Mouse (Mus musculus) kidney, embryonic 15.5 days (tissue): ENCODE data around the gene Clcn6. TPM values are rescaled to one million over a fixed set of nuclear protein-coding genes. Genes with fewer than 3 reads are reported as not detected.

ENCODE experiments used
- ATAC-seq: fragments of 200-750 bp; cut with Nextera tagmentation; replicated peaks from 2 replicates; pipeline ENCODE4 v1.8.0; 2017; ENCODE audit warnings: moderate TSS enrichment; ENCODE audit not compliant: low FRiP score
- H3K27ac ChIP-seq: fragments of 300-500 bp; sonication (generic); 2 replicates; pipeline ENCODE4 v1.5.1; 2015; ENCODE audit warnings: mild to moderate bottlenecking, inconsistent platforms
- H3K27me3 ChIP-seq: fragments of 300-500 bp; sonication (generic); 2 replicates; pipeline ENCODE4 v1.6.1; 2015; ENCODE audit warnings: inconsistent platforms
- H3K36me3 ChIP-seq: fragments of 300-500 bp; sonication (generic); 2 replicates; pipeline ENCODE4 v1.6.1; 2015; ENCODE audit warnings: inconsistent platforms
- H3K4me1 ChIP-seq: fragments of 300-500 bp; sonication (generic); 2 replicates; pipeline ENCODE4 v1.6.1; 2015; ENCODE audit warnings: inconsistent platforms
- H3K4me2 ChIP-seq: fragments of 300-500 bp; sonication (generic); 2 replicates; pipeline ENCODE4 v1.6.1; 2015; ENCODE audit warnings: moderate library complexity, mild to moderate bottlenecking, inconsistent platforms
- H3K4me3 ChIP-seq: fragments of 300-500 bp; sonication (generic); replicated peaks from 2 replicates; pipeline ENCODE4 v1.5.1; 2015; ENCODE audit warnings: mild to moderate bottlenecking, inconsistent platforms
- H3K9ac ChIP-seq: fragments of 300-500 bp; sonication (generic); 2 replicates; pipeline ENCODE4 v1.6.1; 2015; ENCODE audit warnings: mild to moderate bottlenecking, inconsistent platforms
- H3K9me3 ChIP-seq: fragments of 300-500 bp; sonication (generic); replicated peaks from 2 replicates; pipeline ENCODE4 v1.6.1; 2016; ENCODE audit warnings: inconsistent platforms
- WGBS: fragments of 180-500 bp; shearing (Covaris S2); methylation state at CpG from one replicate; pipeline ENCODE4 v1.1.7; 2015; ENCODE audit warnings: mixed read lengths; 5-methylcytosine and 5-hydroxymethylcytosine counted together
- polyA plus RNA-seq: library from polyadenylated mRNA; unstranded; fragments of >200 nt; fragmentation: Nextera tagmentation; extraction: Ambion mirVana; gene quantifications from 2 replicates; pipeline ENCODE4 v1.2.1, GENCODE M21; 2015

The Clcn6 gene
- polyA plus RNA-seq, 1 experiment from 2014 or later, result 6.4 TPM

DNA sequence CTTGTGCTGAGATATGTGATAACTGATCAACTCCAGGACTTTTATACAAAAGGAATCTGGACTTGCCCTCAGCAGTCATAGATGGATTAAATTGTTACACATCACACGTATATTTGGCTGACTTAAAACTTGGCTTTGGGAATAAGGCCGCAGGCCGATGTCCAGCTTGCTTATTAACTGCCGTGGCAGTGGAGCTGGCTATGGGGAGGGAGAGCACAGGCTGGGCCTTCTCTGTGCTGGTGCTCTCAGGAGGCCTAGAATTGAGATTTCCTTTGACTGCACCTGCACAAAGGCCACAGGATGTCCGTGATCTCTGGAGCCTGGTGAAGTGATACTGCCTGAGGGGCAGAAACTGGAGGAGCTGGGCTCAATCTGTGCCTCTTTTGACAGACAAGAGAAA, 8.1 kb downstream of the Clcn6 start:
- 77% methylated on average over 5 of the region's 5 CpGs for WGBS
- H3K4me1 ChIP-seq, result no peaks in the 10 kb centered on the region
- H3K36me3 ChIP-seq, result peaks cover 57% of the 10 kb centered on the region
- no peak overlapping the region for H3K4me3 ChIP-seq
- H3K9me3 ChIP-seq, result no peaks in the 10 kb centered on the region
- no peaks in the 10 kb centered on the region for H3K27me3 ChIP-seq
- H3K9ac ChIP-seq, result no peak overlapping the region
- H3K27ac ChIP-seq, result no peak overlapping the region
- ATAC-seq, result no peak
- no peak overlapping the region for H3K4me2 ChIP-seq

- Histone ChIP-seq H3K27me3 (no peaks in the 10 kb centered on the region), H3K9me3 (no peaks in the 10 kb centered on the region), H3K4me3 (no peak overlapping the region), H3K4me1 (no peaks in the 10 kb centered on the region), H3K27ac (no peak overlapping the region), H3K4me2 (no peak overlapping the region), H3K9ac (no peak overlapping the region), H3K36me3 (peaks cover 62% of the 10 kb centered on the region)
- WGBS, result 95% methylated on average over 7 of the region's 7 CpGs
- no peak for ATAC-seq
Measured at GRCm38 (mm10) chr4:148029297-148029696, 9.3 kb downstream of the Clcn6 start.

GRCm38 (mm10) chr4:148024003-148024402, 14.6 kb downstream of the Clcn6 start:
- H3K36me3 ChIP-seq, result peaks cover 92% of the 10 kb centered on the region
- ATAC-seq, result no peak

GRCm38 (mm10) chr4:148018410-148018809, 20.2 kb downstream of the Clcn6 start:
- no peak overlapping the region for H3K9ac ChIP-seq
- H3K27me3 ChIP-seq, result no peaks in the 10 kb centered on the region
- no peaks in the 10 kb centered on the region for H3K9me3 ChIP-seq
- WGBS, result 86% methylated on average over 2 of the region's 2 CpGs
- H3K4me3 ChIP-seq, result no peak overlapping the region
- H3K4me1 ChIP-seq, result no peaks in the 10 kb centered on the region
- H3K4me2 ChIP-seq, result no peak overlapping the region
- H3K36me3 ChIP-seq, result peaks cover 96% of the 10 kb centered on the region
- no peak for ATAC-seq
- no peak overlapping the region for H3K27ac ChIP-seq

More at GRCm38 (mm10) chr4:148024003-148024402, 14.6 kb downstream of the Clcn6 start:
- Histone ChIP-seq H3K27ac (no peak overlapping the region), H3K9me3 (no peaks in the 10 kb centered on the region), H3K9ac (no peak overlapping the region), H3K27me3 (no peaks in the 10 kb centered on the region), H3K4me3 (no peak overlapping the region), H3K4me2 (no peak overlapping the region), H3K4me1 (no peaks in the 10 kb centered on the region)
- WGBS, result 90% methylated on average over 3 of the region's 3 CpGs

GRCm38 (mm10) chr4:148016981-148017380, 21.6 kb downstream of the Clcn6 start:
- Histone ChIP-seq H3K4me1 (no peaks in the 10 kb centered on the region), H3K27ac (no peak overlapping the region), H3K27me3 (no peaks in the 10 kb centered on the region), H3K9ac (no peak overlapping the region), H3K4me3 (no peak overlapping the region), H3K4me2 (no peak overlapping the region), H3K9me3 (no peaks in the 10 kb centered on the region), H3K36me3 (peaks cover 96% of the 10 kb centered on the region)
- no peak for ATAC-seq
- 74% methylated on average over 3 of the region's 3 CpGs for WGBS

- WGBS, result 84% methylated on average over 10 of the region's 10 CpGs
- no peak overlapping the region for H3K27ac ChIP-seq
- no peaks in the 10 kb centered on the region for H3K4me1 ChIP-seq
- no peak overlapping the region for H3K4me3 ChIP-seq
- H3K9ac ChIP-seq, result no peak overlapping the region
- H3K36me3 ChIP-seq, result peaks cover 98% of the 10 kb centered on the region
- no peak for ATAC-seq
- H3K9me3 ChIP-seq, result no peaks in the 10 kb centered on the region
- no peaks in the 10 kb centered on the region for H3K27me3 ChIP-seq
- no peak overlapping the region for H3K4me2 ChIP-seq
Measured at GRCm38 (mm10) chr4:148015418-148015817, 23.2 kb downstream of the Clcn6 start.

DNA sequence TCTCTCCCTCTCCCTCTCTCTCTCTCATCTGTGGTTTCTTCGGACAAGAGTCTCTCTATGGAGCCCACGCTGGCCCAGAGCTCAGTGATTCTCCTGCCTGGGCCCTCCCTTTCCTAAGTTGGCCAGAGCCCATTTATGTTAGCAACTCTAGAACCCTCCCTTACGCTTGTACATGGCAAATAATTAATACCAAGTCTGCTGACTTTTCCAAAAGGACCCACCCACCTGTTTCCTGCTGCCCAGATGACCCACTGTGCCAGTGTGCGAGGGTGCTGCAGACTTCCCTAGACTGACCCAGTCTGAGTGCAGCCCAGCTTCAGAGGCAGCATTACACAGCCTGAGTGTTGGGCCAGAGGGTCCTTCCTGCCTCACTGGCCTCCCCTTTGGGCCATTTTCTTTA, 26.4 kb downstream of the Clcn6 start:
- H3K4me2 ChIP-seq, result no peak overlapping the region
- no peaks in the 10 kb centered on the region for H3K9me3 ChIP-seq
- WGBS, result 91% methylated on average over 4 of the region's 4 CpGs
- H3K36me3 ChIP-seq, result peaks cover 100% of the 10 kb centered on the region
- no peak overlapping the region for H3K27ac ChIP-seq
- H3K4me1 ChIP-seq, result no peaks in the 10 kb centered on the region
- H3K27me3 ChIP-seq, result no peaks in the 10 kb centered on the region
- H3K4me3 ChIP-seq, result no peak overlapping the region
- ATAC-seq, result no peak
- no peak overlapping the region for H3K9ac ChIP-seq

- Histone ChIP-seq H3K4me3 (no peak overlapping the region), H3K27me3 (no peaks in the 10 kb centered on the region), H3K9me3 (no peaks in the 10 kb centered on the region), H3K36me3 (peaks cover 100% of the 10 kb centered on the region), H3K9ac (no peak overlapping the region), H3K4me2 (no peak overlapping the region), H3K27ac (no peak overlapping the region), H3K4me1 (no peaks in the 10 kb centered on the region)
- no peak for ATAC-seq
- 83% methylated on average over 3 of the region's 3 CpGs for WGBS
Measured at GRCm38 (mm10) chr4:148011332-148011731, 27.3 kb downstream of the Clcn6 start.

GRCm38 (mm10) chr4:148009641-148010040, 29.0 kb downstream of the Clcn6 start:
- no peaks in the 10 kb centered on the region for H3K27me3 ChIP-seq
- no peak overlapping the region for H3K9ac ChIP-seq
- H3K27ac ChIP-seq, result no peak overlapping the region
- H3K4me3 ChIP-seq, result no peak overlapping the region
- H3K4me2 ChIP-seq, result no peak overlapping the region
- 91% methylated on average over 2 of the region's 2 CpGs for WGBS
- peaks cover 99% of the 10 kb centered on the region for H3K36me3 ChIP-seq
- H3K9me3 ChIP-seq, result no peaks in the 10 kb centered on the region
- H3K4me1 ChIP-seq, result no peaks in the 10 kb centered on the region
- ATAC-seq, result no peak

GRCm38 (mm10) chr4:148008412-148008811, 30.2 kb downstream of the Clcn6 start:
- no peaks in the 10 kb centered on the region for H3K27me3 ChIP-seq
- no peak overlapping the region for H3K9ac ChIP-seq
- H3K27ac ChIP-seq, result no peak overlapping the region
- peaks cover 89% of the 10 kb centered on the region for H3K36me3 ChIP-seq
- ATAC-seq, result no peak
- 79% methylated on average over 4 of the region's 4 CpGs for WGBS
- no peaks in the 10 kb centered on the region for H3K9me3 ChIP-seq
- no peak overlapping the region for H3K4me2 ChIP-seq
- no peak overlapping the region for H3K4me3 ChIP-seq
- no peaks in the 10 kb centered on the region for H3K4me1 ChIP-seq

DNA sequence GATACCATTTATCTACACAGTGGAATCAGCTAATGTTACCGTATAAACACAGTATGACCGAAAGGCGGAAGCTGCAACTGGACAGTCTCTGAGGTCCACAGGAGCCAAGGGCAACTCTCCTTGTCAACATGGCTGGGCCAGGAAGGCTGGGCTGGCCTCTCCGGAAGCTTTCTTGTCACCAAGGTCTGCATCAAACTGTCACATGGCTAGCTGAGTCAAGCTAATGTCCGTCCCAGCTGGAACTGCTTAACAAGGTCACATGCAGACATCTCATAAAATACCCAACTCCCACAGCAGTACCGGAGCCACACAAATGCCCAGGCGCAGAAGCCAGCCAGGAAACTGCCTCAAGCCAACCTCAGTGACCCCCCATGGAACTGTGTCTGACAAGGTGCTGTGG, 34.3 kb downstream of the Clcn6 start:
- Histone ChIP-seq H3K4me3 (no peak overlapping the region), H3K4me2 (no peak overlapping the region), H3K27me3 (no peaks in the 10 kb centered on the region), H3K9ac (no peak overlapping the region), H3K9me3 (no peaks in the 10 kb centered on the region), H3K36me3 (peaks cover 48% of the 10 kb centered on the region), H3K4me1 (no peaks in the 10 kb centered on the region), H3K27ac (no peak overlapping the region)
- 57% methylated on average over 7 of the region's 7 CpGs for WGBS
- no peak for ATAC-seq

DNA sequence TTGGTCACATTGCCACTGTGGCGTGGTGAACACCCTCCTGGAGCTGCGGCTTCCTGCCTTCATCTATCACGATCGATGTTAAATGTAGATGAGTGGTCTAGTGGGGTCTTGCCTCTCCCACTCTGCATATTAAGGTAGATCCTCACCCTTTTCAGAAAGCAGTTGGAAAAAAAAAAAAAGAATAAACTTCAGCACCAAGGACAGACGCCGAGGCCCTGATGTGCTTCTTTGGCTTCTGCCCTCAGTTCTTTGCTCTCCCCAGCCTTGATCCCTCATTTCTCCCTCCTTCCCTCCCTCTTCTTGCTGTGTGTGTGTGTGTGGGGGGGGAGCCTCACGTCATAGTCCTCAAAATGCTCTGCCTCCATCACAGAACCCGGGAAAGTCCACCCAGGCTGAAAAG, 36.8 kb downstream of the Clcn6 start:
- no peak overlapping the region for H3K4me3 ChIP-seq
- no peaks in the 10 kb centered on the region for H3K9me3 ChIP-seq
- peaks cover 23% of the 10 kb centered on the region for H3K36me3 ChIP-seq
- ATAC-seq, result no peak
- H3K4me1 ChIP-seq, result no peaks in the 10 kb centered on the region
- no peak overlapping the region for H3K9ac ChIP-seq
- no peak overlapping the region for H3K4me2 ChIP-seq
- H3K27ac ChIP-seq, result no peak overlapping the region
- no peaks in the 10 kb centered on the region for H3K27me3 ChIP-seq
- 48% methylated on average over 8 of the region's 8 CpGs for WGBS

DNA sequence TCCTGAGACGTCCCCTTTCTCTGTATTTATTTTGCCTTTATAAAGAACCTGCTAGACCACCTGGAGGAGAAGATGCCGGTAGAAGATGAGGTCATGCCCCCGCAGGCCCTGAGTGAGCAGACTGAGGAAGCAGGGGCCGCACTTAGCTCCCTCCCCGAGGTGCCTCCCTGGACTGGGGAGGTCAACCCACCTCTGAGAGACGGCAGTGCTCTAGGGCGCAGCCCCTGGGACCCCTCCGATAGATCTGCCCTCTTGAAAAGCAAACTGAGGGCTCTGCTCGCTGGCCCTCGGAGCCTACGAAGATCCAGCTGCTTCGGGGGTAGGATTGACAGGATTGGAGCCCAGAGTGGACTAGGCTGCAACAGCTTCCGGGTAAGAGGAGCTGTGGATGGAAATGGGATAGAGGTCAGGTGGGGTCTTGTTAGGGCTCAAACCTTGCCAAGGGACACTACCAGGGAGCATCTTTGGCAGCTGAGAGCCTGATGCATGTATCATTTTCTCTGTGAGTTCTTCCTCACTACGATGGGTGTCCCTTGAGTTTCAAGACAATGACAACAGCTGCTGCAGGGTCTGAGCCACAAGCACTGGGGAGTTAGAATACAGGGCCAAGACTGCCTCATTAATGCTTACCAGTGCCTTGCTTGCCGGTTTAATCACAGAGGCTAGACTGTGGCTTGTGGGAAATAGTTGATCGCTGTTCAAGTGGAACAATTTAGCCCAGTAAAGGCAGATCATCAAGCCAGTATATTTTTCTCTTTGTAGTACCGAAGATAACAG, 37.4 kb downstream of the Clcn6 start:
- Histone ChIP-seq H3K27ac (no peak overlapping the region), H3K4me1 (no peaks in the 10 kb centered on the region), H3K4me3 (no peak overlapping the region), H3K9ac (no peak overlapping the region), H3K36me3 (peaks cover 17% of the 10 kb centered on the region), H3K27me3 (no peaks in the 10 kb centered on the region), H3K4me2 (no peak overlapping the region), H3K9me3 (no peaks in the 10 kb centered on the region)
- no peak for ATAC-seq
- 80% methylated on average over 17 of the region's 17 CpGs for WGBS
